Comparison of ENCODE assay signal across 8 mouse cellular contexts in the genomic region with DNA sequence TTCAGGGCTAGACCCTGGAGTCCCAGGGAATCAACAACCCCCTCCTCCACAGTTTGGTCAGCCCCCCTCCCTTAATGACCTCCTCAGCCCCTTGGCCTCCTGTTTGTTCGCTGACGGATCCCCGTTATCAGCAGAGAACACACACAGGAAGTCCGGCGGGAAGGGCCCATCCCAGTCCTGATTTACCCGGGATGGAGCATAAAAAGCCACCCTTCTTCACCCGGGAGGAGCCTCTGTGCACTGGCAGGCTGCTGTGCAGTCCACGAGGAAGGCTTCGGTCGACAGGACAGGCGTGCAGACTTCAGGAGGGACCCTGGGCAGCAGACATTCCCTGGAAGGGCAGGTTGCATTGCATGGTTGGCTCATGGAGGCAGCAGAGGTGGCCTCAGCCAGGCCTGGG. TPM values are rescaled to one million over a fixed set of nuclear protein-coding genes. Genes with fewer than 3 reads are reported as not detected.
DNase-seq lines count a peak whose midpoint lies in the region; ATAC-seq lines count a peak whose summit lies in the region.

No protein-coding gene starts in this region.

- peak overlapping the region; percentile 11; the same call in 1 of the 2 replicates for H3K4me3 ChIP-seq in hindbrain, embryonic 13.5 days
- no peak overlapping the region for H3K4me3 ChIP-seq in hindbrain, embryonic 12.5 days
- H3K4me3 ChIP-seq in heart, embryonic 10.5 days, result peak overlapping the region; percentile 83
- peak overlapping the region; percentile 54 for H3K4me3 ChIP-seq in kidney, embryonic 16.5 days (ENCODE audit: low read length)

- 0 out of 2 replicates have a peak overlapping the region, but pooled peaks have one; percentile 51 for H3K9ac ChIP-seq in hindbrain, embryonic 13.5 days
- H3K9ac ChIP-seq in hindbrain, embryonic 12.5 days, result no peak overlapping the region
- peak overlapping the region; percentile 42 for H3K9ac ChIP-seq in kidney, embryonic 16.5 days (replicated peaks; ENCODE audit: low read length)

- no peaks in the 10 kb centered on the region for H3K36me3 ChIP-seq in hindbrain, embryonic 13.5 days
- H3K36me3 ChIP-seq in hindbrain, embryonic 12.5 days, result no peaks in the 10 kb centered on the region
- peaks cover 13% of the 10 kb centered on the region for H3K36me3 ChIP-seq in heart, embryonic 10.5 days
- no peaks in the 10 kb centered on the region for H3K36me3 ChIP-seq in kidney, embryonic 16.5 days (ENCODE audit: insufficient read depth, low read length)

- no peak for DNase-seq in heart, embryonic 10.5 days (ENCODE audit: low spot score)
- peak; percentile 89 for DNase-seq in lung, postnatal 10 days
- DNase-seq in yolk sac, embryonic 10.5 days (ENCODE audit: low spot score), result no peak
- no peak for DNase-seq in ovary, postnatal 36 days (ENCODE audit: low spot score)

- H3K4me1 ChIP-seq in hindbrain, embryonic 13.5 days (replicated peaks), result peaks cover 18% of the 10 kb centered on the region
- peaks cover 15% of the 10 kb centered on the region for H3K4me1 ChIP-seq in hindbrain, embryonic 12.5 days
- peaks cover 67% of the 10 kb centered on the region for H3K4me1 ChIP-seq in heart, embryonic 10.5 days
- H3K4me1 ChIP-seq in kidney, embryonic 16.5 days (ENCODE audit: insufficient read depth, low read length), result peaks cover 19% of the 10 kb centered on the region

- H3K27ac ChIP-seq in hindbrain, embryonic 13.5 days, result peak overlapping the region; percentile 40; the same call in 1 of the 2 replicates
- no peak overlapping the region; the same call in 1 of the 2 replicates for H3K27ac ChIP-seq in hindbrain, embryonic 12.5 days
- H3K27ac ChIP-seq in heart, embryonic 10.5 days, result peak overlapping the region; percentile 79
- peak overlapping the region; percentile 73 for H3K27ac ChIP-seq in kidney, embryonic 16.5 days (ENCODE audit: low read length)

- no peak overlapping the region for H3K4me2 ChIP-seq in hindbrain, embryonic 13.5 days
- no peak overlapping the region for H3K4me2 ChIP-seq in hindbrain, embryonic 12.5 days (replicated peaks)
- 0 out of 2 replicates have a peak overlapping the region, but pooled peaks have one; percentile 32 for H3K4me2 ChIP-seq in kidney, embryonic 16.5 days (replicated peaks; ENCODE audit: low read depth, low read length)

- H3K9me3 ChIP-seq in hindbrain, embryonic 13.5 days, result no peaks in the 10 kb centered on the region
- no peaks in the 10 kb centered on the region for H3K9me3 ChIP-seq in hindbrain, embryonic 12.5 days (replicated peaks)
- H3K9me3 ChIP-seq in heart, embryonic 10.5 days, result no peaks in the 10 kb centered on the region
- H3K9me3 ChIP-seq in kidney, embryonic 16.5 days (ENCODE audit: low read length), result no peaks in the 10 kb centered on the region

- ATAC-seq in hindbrain, embryonic 13.5 days (ENCODE audit: low FRiP score), result no peak
- no peak for ATAC-seq in hindbrain, embryonic 12.5 days (ENCODE audit: low FRiP score)
- peak; percentile 29 for ATAC-seq in kidney, embryonic 16.5 days (ENCODE audit: low FRiP score, low TSS enrichment)
- ATAC-seq in monocyte, adult 5-6 weeks (replicated peaks; ENCODE audit: insufficient number of reproducible peaks, low FRiP score, low TSS enrichment, poor library complexity, severe bottlenecking), result no peak

- H3K27me3 ChIP-seq in hindbrain, embryonic 13.5 days, result no peaks in the 10 kb centered on the region
- no peaks in the 10 kb centered on the region for H3K27me3 ChIP-seq in hindbrain, embryonic 12.5 days
- H3K27me3 ChIP-seq in heart, embryonic 10.5 days (ENCODE audit: insufficient read depth, poor library complexity, severe bottlenecking), result peaks cover 9% of the 10 kb centered on the region; the same call in 1 of the 2 replicates
- no peaks in the 10 kb centered on the region for H3K27me3 ChIP-seq in kidney, embryonic 16.5 days (ENCODE audit: insufficient read depth, low read length)

- 79% methylated on average over 11 of the region's 11 CpGs for WGBS in hindbrain, embryonic 13.5 days
- WGBS in hindbrain, embryonic 12.5 days, result 70% methylated on average over 11 of the region's 11 CpGs
- WGBS in heart, embryonic 10.5 days, result 25% methylated on average over 11 of the region's 11 CpGs
- WGBS in kidney, embryonic 16.5 days, result 40% methylated on average over 11 of the region's 11 CpGs

RNA-seq across cellular contexts. Expression of gene Gm20532, which starts 2.8 kb away (rescaled TPM):
- polyA plus RNA-seq in hindbrain, embryonic 13.5 days (2015; fragmentation: Nextera tagmentation; extraction: Ambion mirVana), result not detected in 2 replicates
- polyA plus RNA-seq in hindbrain, embryonic 12.5 days (2016; fragmentation: Nextera tagmentation; extraction: Ambion mirVana), result not detected in 2 replicates
- not detected in 2 replicates for polyA plus RNA-seq in heart, embryonic 10.5 days (2016; fragmentation: Nextera tagmentation; extraction: Ambion mirVana)
- polyA plus RNA-seq in kidney, embryonic 16.5 days (2015; fragmentation: Nextera tagmentation; extraction: Ambion mirVana), result not detected in 2 replicates
- total RNA-seq in monocyte, adult 5-6 weeks (2017), result not detected in 3 replicates

RNA-seq across cellular contexts. Expression of gene Egfl7, which starts 3.8 kb away (rescaled TPM):
- 72.2 and 78.9 TPM in 2 replicates for polyA plus RNA-seq in hindbrain, embryonic 13.5 days (2015; fragmentation: Nextera tagmentation; extraction: Ambion mirVana)
- 61.4 and 72.1 TPM in 2 replicates for polyA plus RNA-seq in hindbrain, embryonic 12.5 days (2016; fragmentation: Nextera tagmentation; extraction: Ambion mirVana)
- 164 and 186 TPM in 2 replicates for polyA plus RNA-seq in heart, embryonic 10.5 days (2016; fragmentation: Nextera tagmentation; extraction: Ambion mirVana)
- polyA plus RNA-seq in kidney, embryonic 16.5 days (2015; fragmentation: Nextera tagmentation; extraction: Ambion mirVana), result 257 and 266 TPM in 2 replicates
- total RNA-seq in monocyte, adult 5-6 weeks (2017), result not detected in 3 replicates

RNA-seq across cellular contexts. Expression of gene Agpat2, which starts 20.6 kb away (rescaled TPM):
- polyA plus RNA-seq in hindbrain, embryonic 13.5 days (2015; fragmentation: Nextera tagmentation; extraction: Ambion mirVana), result 6.8 and 7.0 TPM in 2 replicates
- polyA plus RNA-seq in hindbrain, embryonic 12.5 days (2016; fragmentation: Nextera tagmentation; extraction: Ambion mirVana), result 11.7 and 13.1 TPM in 2 replicates
- 20.4 and 28.9 TPM in 2 replicates for polyA plus RNA-seq in heart, embryonic 10.5 days (2016; fragmentation: Nextera tagmentation; extraction: Ambion mirVana)
- polyA plus RNA-seq in kidney, embryonic 16.5 days (2015; fragmentation: Nextera tagmentation; extraction: Ambion mirVana), result 53.0 and 57.0 TPM in 2 replicates
- total RNA-seq in monocyte, adult 5-6 weeks (2017), result 24.2 to 27.3 TPM (median 25.1 TPM) in 3 replicates

RNA-seq across cellular contexts. Expression of gene Fam69b, which starts 44.6 kb away (rescaled TPM):
- 109 and 117 TPM in 2 replicates for polyA plus RNA-seq in hindbrain, embryonic 13.5 days (2015; fragmentation: Nextera tagmentation; extraction: Ambion mirVana)
- 70.1 and 73.7 TPM in 2 replicates for polyA plus RNA-seq in hindbrain, embryonic 12.5 days (2016; fragmentation: Nextera tagmentation; extraction: Ambion mirVana)
- 15.7 and 18.2 TPM in 2 replicates for polyA plus RNA-seq in heart, embryonic 10.5 days (2016; fragmentation: Nextera tagmentation; extraction: Ambion mirVana)
- polyA plus RNA-seq in kidney, embryonic 16.5 days (2015; fragmentation: Nextera tagmentation; extraction: Ambion mirVana), result 39.3 and 40.3 TPM in 2 replicates
- 2.1 to 4.9 TPM in 2 of 3 replicates, not detected in the other for total RNA-seq in monocyte, adult 5-6 weeks (2017)
